Mouse (Mus musculus) myocyte (in vitro differentiated cells): ENCODE measurements around the gene Gm7075. TPM values are rescaled to one million over a fixed set of nuclear protein-coding genes. Genes with fewer than 3 reads are reported as not detected.

ENCODE experiments used
- H3K27me3 ChIP-seq: one replicate; pipeline ENCODE4 v1.6.1; 2011; ENCODE audit not compliant: control insufficient read depth, insufficient read depth, insufficient read length
- H3K36me3 ChIP-seq: one replicate; pipeline ENCODE4 v1.6.1; 2011; ENCODE audit not compliant: control insufficient read depth, insufficient read depth
- H3K4me2 ChIP-seq: one replicate; pipeline ENCODE4 v1.6.1; 2011; ENCODE audit warnings: low read depth, control low read depth
- H3K4me3 ChIP-seq: one replicate; pipeline ENCODE4 v1.5.1; 2011; ENCODE audit warnings: mild to moderate bottlenecking, control low read depth, moderate library complexity
- H3K79me2 ChIP-seq: one replicate; pipeline ENCODE4 v1.6.1; 2011; ENCODE audit not compliant: control insufficient read depth, insufficient read depth
- H3ac ChIP-seq: one replicate; pipeline ENCODE4 v1.6.1; 2011; ENCODE audit not compliant: control insufficient read depth, insufficient read length
- CEBPB ChIP-seq: IDR thresholded peaks from 2 replicates; pipeline ENCODE4 v1.6.1; 2011; ENCODE audit warnings: mild to moderate bottlenecking, moderate library complexity; ENCODE audit not compliant: poor library complexity, insufficient read depth, severe bottlenecking
- E2F4 ChIP-seq: IDR thresholded peaks from one replicate; pipeline ENCODE4 v1.6.1; 2011; ENCODE audit warnings: mild to moderate bottlenecking, control low read depth, moderate library complexity; ENCODE audit not compliant: insufficient read depth
- MAX ChIP-seq: IDR thresholded peaks from one replicate; pipeline ENCODE4 v1.6.1; 2011; ENCODE audit warnings: low read depth, mild to moderate bottlenecking, control low read depth
- MYOD1 ChIP-seq, 3 experiments: IDR thresholded peaks; one replicate each; pipeline ENCODE4 v1.6.1; 2011; ENCODE audit warnings: control low read depth in 2 of 3, low read depth in 2 of 3, mild to moderate bottlenecking in 2 of 3, moderate library complexity in 1 of 3; ENCODE audit not compliant: insufficient read length in 2 of 3, control insufficient read depth in 1 of 3
- MYOG ChIP-seq, 3 experiments: IDR thresholded peaks; one replicate each; pipeline ENCODE4 v1.6.1; 2011; ENCODE audit warnings: control low read depth in 2 of 3, low read depth in 2 of 3, mild to moderate bottlenecking in 2 of 3; ENCODE audit not compliant: insufficient read length in 2 of 3, control insufficient read depth in 1 of 3, insufficient read depth in 1 of 3
- POLR2A ChIP-seq: IDR thresholded peaks from one replicate; pipeline ENCODE4 v1.6.1; 2011; ENCODE audit warnings: low read depth, mild to moderate bottlenecking, control low read depth, moderate library complexity; ENCODE audit not compliant: insufficient read length
- POLR2AphosphoS2 ChIP-seq: IDR thresholded peaks from one replicate; pipeline ENCODE4 v1.6.1; 2011; ENCODE audit warnings: low read depth, control low read depth; ENCODE audit not compliant: insufficient read length
- REST ChIP-seq: IDR thresholded peaks from one replicate; pipeline ENCODE4 v1.6.1; 2011; ENCODE audit warnings: mild to moderate bottlenecking, control low read depth, moderate library complexity; ENCODE audit not compliant: insufficient read depth, insufficient read length
- SRF ChIP-seq: IDR thresholded peaks from one replicate; pipeline ENCODE4 v1.6.1; 2011; ENCODE audit warnings: low read depth; ENCODE audit not compliant: control insufficient read depth, insufficient read length
- TCF12 ChIP-seq: IDR thresholded peaks from one replicate; pipeline ENCODE4 v1.6.1; 2011; ENCODE audit warnings: mild to moderate bottlenecking, control low read depth; ENCODE audit not compliant: poor library complexity, insufficient read depth, severe bottlenecking
- TCF3 ChIP-seq: IDR thresholded peaks from one replicate; pipeline ENCODE4 v1.6.1; 2011; ENCODE audit warnings: low read depth, control low read depth; ENCODE audit not compliant: insufficient read length
- USF1 ChIP-seq: IDR thresholded peaks from one replicate; pipeline ENCODE4 v1.6.1; 2011; ENCODE audit warnings: low read depth, mild to moderate bottlenecking, control low read depth, moderate library complexity
- polyA plus RNA-seq: library from polyadenylated mRNA; unstranded; fragments of >200 nt; fragmentation: generic; extraction: Trizol; gene quantifications from one replicate; pipeline ENCODE4 v1.2.1, GENCODE M21; 2012; ENCODE audit warnings: missing spikeins

The Gm7075 gene
- polyA plus RNA-seq, 1 experiment: not detected

GRCm38 (mm10) chr10:63427146-63427545 lies 5.6 kb upstream of the Gm7075 start:
- H3K79me2 ChIP-seq: no peaks in the 10 kb centered on the region
- TF ChIP-seq MYOD1 (IDR thresholded peaks at IDR 0.05; ENCODE audit: control insufficient read depth in 1 of 3, insufficient read length in 2 of 3, low read depth in 2 of 3) (no peak), E2F4 (no peak), TCF3 (no peak), POLR2A (no peak), CEBPB (no peak), POLR2AphosphoS2 (no peak), USF1 (no peak), TCF12 (no peak), REST (no peak), MAX (no peak)
- H3K27me3 ChIP-seq: no peaks in the 10 kb centered on the region
- H3ac ChIP-seq: no peak overlapping the region
- H3K36me3 ChIP-seq: no peaks in the 10 kb centered on the region
- no peak overlapping the region for H3K4me3 ChIP-seq
- H3K4me2 ChIP-seq: no peak overlapping the region

GRCm38 (mm10) chr10:63424475-63424814 lies 2.9 kb upstream of the Gm7075 start:
- no peaks in the 10 kb centered on the region for H3K27me3 ChIP-seq
- TF ChIP-seq REST: no peak
- TF ChIP-seq USF1: no peak
- TF ChIP-seq TCF12: no peak
- TF ChIP-seq MAX: no peak
- TF ChIP-seq MYOG (IDR thresholded peaks at IDR 0.05; ENCODE audit: control insufficient read depth in 1 of 3, insufficient read depth in 1 of 3, insufficient read length in 2 of 3, low read depth in 2 of 3): no peak
- no peak for TF ChIP-seq POLR2A
- TF ChIP-seq CEBPB: no peak
- no peak for TF ChIP-seq E2F4
- no peak for TF ChIP-seq POLR2AphosphoS2
- TF ChIP-seq TCF3: no peak
- no peak for TF ChIP-seq SRF
- no peak for TF ChIP-seq MYOD1 (IDR thresholded peaks at IDR 0.05; ENCODE audit: control insufficient read depth in 1 of 3, insufficient read length in 2 of 3, low read depth in 2 of 3)
- H3K79me2 ChIP-seq: no peaks in the 10 kb centered on the region
- H3K4me2 ChIP-seq: no peak overlapping the region
- H3K4me3 ChIP-seq: no peak overlapping the region
- H3ac ChIP-seq: no peak overlapping the region
- H3K36me3 ChIP-seq: no peaks in the 10 kb centered on the region

GRCm38 (mm10) chr10:63423591-63424474 lies 2.2 kb upstream of the Gm7075 start:
- TF ChIP-seq MYOG (IDR thresholded peaks at IDR 0.05; ENCODE audit: control insufficient read depth in 1 of 3, insufficient read depth in 1 of 3, insufficient read length in 2 of 3, low read depth in 2 of 3) (no peak), TCF12 (no peak), E2F4 (no peak), POLR2A (no peak), SRF (no peak), TCF3 (no peak), MAX (no peak), CEBPB (no peak), USF1 (no peak), REST (no peak), POLR2AphosphoS2 (no peak), MYOD1 (IDR thresholded peaks at IDR 0.05; ENCODE audit: control insufficient read depth in 1 of 3, insufficient read length in 2 of 3, low read depth in 2 of 3) (no peak)
- Histone ChIP-seq H3K36me3 (no peaks in the 10 kb centered on the region), H3ac (no peak overlapping the region), H3K27me3 (no peaks in the 10 kb centered on the region), H3K79me2 (no peaks in the 10 kb centered on the region), H3K4me3 (no peak overlapping the region), H3K4me2 (no peak overlapping the region)

GRCm38 (mm10) chr10:63422736-63422992 lies 1.1 kb upstream of the Gm7075 start:
- Histone ChIP-seq H3K4me2 (no peak overlapping the region), H3K27me3 (no peaks in the 10 kb centered on the region), H3K79me2 (no peaks in the 10 kb centered on the region), H3ac (no peak overlapping the region), H3K4me3 (no peak overlapping the region), H3K36me3 (no peaks in the 10 kb centered on the region)
- TF ChIP-seq E2F4: no peak
- no peak for TF ChIP-seq POLR2A
- TF ChIP-seq REST: no peak
- no peak for TF ChIP-seq MYOG (IDR thresholded peaks at IDR 0.05; ENCODE audit: control insufficient read depth in 1 of 3, insufficient read depth in 1 of 3, insufficient read length in 2 of 3, low read depth in 2 of 3)
- TF ChIP-seq USF1: no peak
- TF ChIP-seq MYOD1 (IDR thresholded peaks at IDR 0.05; ENCODE audit: control insufficient read depth in 1 of 3, insufficient read length in 2 of 3, low read depth in 2 of 3): no peak
- no peak for TF ChIP-seq CEBPB
- TF ChIP-seq POLR2AphosphoS2: no peak
- no peak for TF ChIP-seq MAX
- TF ChIP-seq SRF: no peak
- TF ChIP-seq TCF12: no peak

GRCm38 (mm10) chr10:63417061-63417460 lies 4.5 kb downstream of the Gm7075 start:
- TF ChIP-seq TCF12: no peak
- TF ChIP-seq MYOD1 (IDR thresholded peaks at IDR 0.05; ENCODE audit: control insufficient read depth in 1 of 3, insufficient read length in 2 of 3, low read depth in 2 of 3): no peak
- no peak for TF ChIP-seq REST
- no peak for TF ChIP-seq MAX
- TF ChIP-seq POLR2AphosphoS2: no peak
- Histone ChIP-seq H3K4me2 (no peak overlapping the region), H3K36me3 (no peaks in the 10 kb centered on the region), H3K79me2 (no peaks in the 10 kb centered on the region), H3K4me3 (no peak overlapping the region), H3K27me3 (no peaks in the 10 kb centered on the region), H3ac (no peak overlapping the region)
